Mouse (Mus musculus): ENCODE data around the gene Slit3.

Slit3 gene

DNA sequence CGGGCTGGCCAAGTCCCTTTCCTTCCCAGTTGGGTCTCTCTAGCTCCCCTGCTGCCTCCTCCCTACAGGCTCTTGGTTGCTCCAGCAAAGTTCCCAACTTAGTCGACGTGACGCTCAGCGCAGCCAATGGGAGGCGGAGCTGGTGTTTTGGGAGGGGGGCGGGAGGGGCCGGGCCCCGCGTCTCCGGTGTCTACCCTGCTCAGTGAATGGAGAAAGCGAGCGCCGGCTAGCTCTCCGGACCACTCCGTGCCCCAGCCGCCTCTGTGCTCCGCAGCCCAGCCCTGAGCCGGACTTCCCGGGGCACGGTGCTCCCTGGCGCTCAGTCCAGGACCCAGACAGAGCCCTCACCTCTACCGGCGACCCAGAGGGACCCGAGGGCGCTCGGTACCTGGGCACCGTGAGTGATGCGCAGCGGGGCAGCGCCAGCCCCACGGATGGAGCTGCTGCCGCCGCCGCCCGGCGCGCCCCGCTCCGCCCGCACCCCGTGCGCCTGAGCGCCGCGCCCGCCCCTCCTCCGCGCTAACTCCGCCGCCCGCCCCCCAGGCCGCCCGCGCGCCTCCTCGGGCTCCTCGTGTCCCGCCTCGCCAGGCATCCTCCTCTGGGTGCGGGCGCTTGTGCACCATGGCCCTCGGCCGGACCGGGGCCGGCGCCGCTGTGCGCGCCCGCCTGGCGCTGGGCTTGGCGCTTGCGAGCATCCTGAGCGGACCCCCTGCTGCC, at the start of gene Slit3:
Slit3 (plus strand) TSS at position 331 of the 717 bp plus-strand sequence.
- no peak for DNase-seq (ENCODE audit: low read depth)

- DNase-seq (ENCODE audit: low read depth): no peak
Measured at GRCm38 (mm10) chr11:35071451-35071850, 49.6 kb upstream of the Slit3 start.

GRCm38 (mm10) chr11:35075411-35075810, 45.6 kb upstream of the Slit3 start:
- no peak for DNase-seq (ENCODE audit: low read depth)

GRCm38 (mm10) chr11:35080451-35081125, 40.4 kb upstream of the Slit3 start:
- DNase-seq (ENCODE audit: low read depth): no peak

DNA sequence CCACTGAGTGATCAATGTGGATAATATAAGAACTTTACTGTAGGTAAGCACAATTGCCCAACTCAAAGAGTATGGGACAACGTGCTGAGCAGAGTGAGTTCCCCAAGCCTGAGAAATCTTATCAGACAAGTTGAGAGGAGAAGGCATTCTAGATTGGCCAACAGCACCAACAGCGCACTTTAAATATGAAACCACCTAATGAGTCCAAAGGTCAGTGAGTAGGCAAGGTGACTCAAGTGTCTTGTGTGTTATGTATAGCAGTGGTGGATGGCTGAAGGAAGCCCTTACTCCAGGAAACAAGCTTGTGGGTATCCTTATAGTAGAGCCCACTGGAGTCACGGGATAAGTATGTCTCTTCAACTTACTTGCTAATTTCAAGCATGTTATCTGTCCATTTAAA, 38.7 kb upstream of the Slit3 start:
- no peak for DNase-seq (ENCODE audit: low read depth)

GRCm38 (mm10) chr11:35083049-35083448, 38.0 kb upstream of the Slit3 start:
- no peak for DNase-seq (ENCODE audit: low read depth)

- DNase-seq (ENCODE audit: low read depth): no peak
Measured at GRCm38 (mm10) chr11:35085351-35085750, 35.7 kb upstream of the Slit3 start.

GRCm38 (mm10) chr11:35086029-35086428, 35.0 kb upstream of the Slit3 start:
- DNase-seq (ENCODE audit: low read depth): no peak

GRCm38 (mm10) chr11:35087454-35087853, 33.6 kb upstream of the Slit3 start:
- no peak for DNase-seq (ENCODE audit: low read depth)

DNA sequence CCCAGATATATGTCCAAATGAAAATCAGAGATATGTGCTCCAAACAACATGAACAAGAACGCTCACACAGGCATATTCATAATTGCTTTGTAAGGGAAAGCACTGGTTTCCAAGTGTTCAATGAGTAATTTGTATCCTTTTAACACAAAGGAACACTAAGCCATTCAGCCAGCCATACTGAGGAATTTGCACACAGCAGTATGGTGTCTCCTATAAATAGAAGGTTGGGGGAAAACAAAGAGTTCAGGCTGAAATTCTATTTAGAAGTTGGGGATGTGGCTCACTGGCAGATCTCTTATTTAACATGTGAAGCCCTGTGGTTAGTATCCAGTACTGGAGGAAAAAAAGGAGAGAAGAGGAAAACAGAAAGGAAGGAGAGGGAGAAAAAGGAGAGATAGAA, 32.9 kb upstream of the Slit3 start:
- no peak for DNase-seq (ENCODE audit: low read depth)

- DNase-seq (ENCODE audit: low read depth): no peak
Measured at GRCm38 (mm10) chr11:35090629-35091335, 30.2 kb upstream of the Slit3 start.

GRCm38 (mm10) chr11:35096538-35096937, 24.5 kb upstream of the Slit3 start:
- DNase-seq (ENCODE audit: low read depth): no peak

GRCm38 (mm10) chr11:35109781-35110180, 11.2 kb upstream of the Slit3 start:
- DNase-seq (ENCODE audit: low read depth): no peak

DNA sequence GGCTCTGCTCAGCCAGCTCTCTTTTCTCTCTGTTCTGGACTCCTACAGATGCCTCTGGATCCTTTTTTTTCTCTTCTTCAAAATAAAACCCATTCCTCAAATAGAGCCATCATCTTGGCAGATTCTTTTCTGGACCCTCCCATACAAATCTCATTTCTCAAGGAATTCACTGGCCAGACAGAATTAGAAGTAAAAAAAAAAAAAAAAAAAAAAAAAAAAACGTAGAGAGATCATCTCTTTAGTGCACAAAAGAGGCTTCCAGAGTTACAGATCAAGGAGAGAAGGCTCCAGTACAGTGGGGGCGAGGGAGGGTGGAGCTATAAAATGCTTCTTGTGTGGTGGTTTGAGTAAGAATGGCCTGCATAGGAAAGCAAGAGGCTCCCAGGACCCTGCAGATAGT, 10.2 kb upstream of the Slit3 start:
- no peak for DNase-seq (ENCODE audit: low read depth)

- no peak for DNase-seq (ENCODE audit: low read depth)
Measured at GRCm38 (mm10) chr11:35113290-35113689, 7.7 kb upstream of the Slit3 start.

DNA sequence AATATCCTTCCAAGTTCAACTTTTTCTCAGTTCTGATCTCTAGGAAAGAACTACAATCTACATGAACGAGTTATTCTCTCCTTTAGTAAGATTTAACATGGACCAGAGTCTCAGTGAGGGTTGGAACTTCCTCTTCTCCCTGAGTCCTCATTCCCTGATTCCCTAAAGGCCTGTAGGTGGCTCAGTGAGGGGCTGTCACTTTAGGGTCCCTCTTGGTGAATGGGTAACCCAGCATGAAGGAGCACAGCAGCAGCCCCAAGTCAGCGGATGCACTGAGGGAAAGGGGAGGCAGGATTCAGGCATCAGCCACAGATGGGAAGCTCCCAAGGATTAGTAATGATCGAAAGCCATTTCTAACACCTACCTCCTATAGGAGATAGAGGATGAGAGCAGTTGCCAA, 4.6 kb upstream of the Slit3 start:
- no peak for DNase-seq (ENCODE audit: low read depth)

DNA sequence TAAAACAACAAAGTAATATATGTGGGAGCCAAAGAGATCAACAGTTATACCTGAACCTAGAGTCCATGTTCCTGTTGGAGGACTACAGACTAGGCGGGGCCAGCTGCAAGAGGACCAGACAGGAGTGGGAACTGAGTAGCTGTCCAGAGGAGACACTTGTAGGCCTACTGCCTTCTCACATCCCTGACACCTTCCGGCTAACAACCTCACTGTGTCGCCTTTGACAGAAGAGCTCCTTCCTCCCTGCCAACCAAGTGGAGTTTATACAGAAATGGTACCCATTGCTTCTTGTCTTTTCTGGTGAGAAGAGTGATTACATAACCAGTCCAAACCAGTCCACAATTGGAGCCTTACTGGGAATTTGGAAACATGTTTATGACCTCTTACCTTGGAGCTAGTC, 3.2 kb upstream of the Slit3 start:
- no peak for DNase-seq (ENCODE audit: low read depth)

- DNase-seq (ENCODE audit: low read depth): no peak
Measured at GRCm38 (mm10) chr11:35118731-35119130, 2.3 kb upstream of the Slit3 start.

- DNase-seq (ENCODE audit: low read depth): peak; percentile 57
Measured at GRCm38 (mm10) chr11:35119360-35119759, 1.7 kb upstream of the Slit3 start.

GRCm38 (mm10) chr11:35120076-35120475, 948 bp upstream of the Slit3 start:
- no peak for DNase-seq (ENCODE audit: low read depth)

DNA sequence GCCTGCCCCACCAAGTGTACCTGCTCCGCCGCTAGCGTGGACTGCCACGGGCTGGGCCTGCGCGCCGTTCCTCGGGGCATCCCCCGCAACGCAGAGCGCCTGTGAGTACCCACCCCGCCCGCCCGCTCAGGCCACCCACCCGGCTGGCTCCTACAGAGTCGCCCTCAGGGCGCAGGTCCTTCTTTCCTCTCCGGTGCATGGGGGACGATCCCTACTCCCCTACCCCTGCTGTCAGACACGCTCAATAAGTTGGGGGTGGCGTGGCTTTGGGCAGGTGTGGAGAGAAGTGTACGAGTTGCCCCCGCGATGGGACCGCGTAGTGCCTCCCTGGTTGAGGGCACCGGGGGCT, 561 bp downstream of the Slit3 start:
- DNase-seq (ENCODE audit: low read depth): no peak

DNA sequence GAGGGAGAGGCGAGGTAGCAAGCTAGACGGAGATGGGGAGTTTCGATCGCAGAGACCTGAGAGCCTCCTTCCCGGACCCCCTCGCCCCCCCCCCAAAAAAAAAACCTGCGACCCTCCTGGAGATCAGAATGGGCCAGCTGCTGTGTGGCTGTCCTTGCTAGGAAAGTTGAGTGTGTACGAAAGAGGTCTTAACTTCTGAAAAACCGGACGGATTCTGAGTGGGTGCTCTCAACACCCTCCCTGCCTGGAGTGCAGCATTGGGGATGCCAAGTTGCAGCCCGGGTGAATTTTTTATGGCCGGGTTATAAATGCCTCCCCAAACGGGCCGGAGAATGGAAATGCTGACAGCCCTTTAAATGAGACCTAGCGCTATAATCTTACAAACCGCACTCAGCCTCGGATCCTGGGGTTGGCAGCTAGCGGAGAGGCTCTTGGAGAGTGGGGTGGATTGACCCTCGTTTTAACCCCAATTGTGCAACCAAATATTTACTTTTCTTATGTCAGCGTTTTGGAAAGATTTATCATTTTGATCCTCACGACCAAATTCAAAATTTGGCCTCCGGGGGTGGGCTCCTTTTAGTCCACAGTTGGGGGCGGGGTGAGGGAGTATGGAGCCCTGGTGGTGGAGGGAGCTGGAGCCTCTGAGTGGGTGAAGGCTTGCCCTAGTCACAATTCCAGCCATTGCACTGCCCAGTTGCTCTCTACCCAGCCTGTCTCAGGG, 1.2 kb downstream of the Slit3 start:
- no peak for DNase-seq (ENCODE audit: low read depth)
